Mouse (Mus musculus) testis, postnatal 10 days (tissue): ENCODE measurements around the gene Eef1akmt4.

ENCODE experiments used
- DNase-seq: peaks from one replicate; pipeline ENCODE4 v3.0.0; 2021; ENCODE audit warnings: low spot score

Gene Eef1akmt4

DNA sequence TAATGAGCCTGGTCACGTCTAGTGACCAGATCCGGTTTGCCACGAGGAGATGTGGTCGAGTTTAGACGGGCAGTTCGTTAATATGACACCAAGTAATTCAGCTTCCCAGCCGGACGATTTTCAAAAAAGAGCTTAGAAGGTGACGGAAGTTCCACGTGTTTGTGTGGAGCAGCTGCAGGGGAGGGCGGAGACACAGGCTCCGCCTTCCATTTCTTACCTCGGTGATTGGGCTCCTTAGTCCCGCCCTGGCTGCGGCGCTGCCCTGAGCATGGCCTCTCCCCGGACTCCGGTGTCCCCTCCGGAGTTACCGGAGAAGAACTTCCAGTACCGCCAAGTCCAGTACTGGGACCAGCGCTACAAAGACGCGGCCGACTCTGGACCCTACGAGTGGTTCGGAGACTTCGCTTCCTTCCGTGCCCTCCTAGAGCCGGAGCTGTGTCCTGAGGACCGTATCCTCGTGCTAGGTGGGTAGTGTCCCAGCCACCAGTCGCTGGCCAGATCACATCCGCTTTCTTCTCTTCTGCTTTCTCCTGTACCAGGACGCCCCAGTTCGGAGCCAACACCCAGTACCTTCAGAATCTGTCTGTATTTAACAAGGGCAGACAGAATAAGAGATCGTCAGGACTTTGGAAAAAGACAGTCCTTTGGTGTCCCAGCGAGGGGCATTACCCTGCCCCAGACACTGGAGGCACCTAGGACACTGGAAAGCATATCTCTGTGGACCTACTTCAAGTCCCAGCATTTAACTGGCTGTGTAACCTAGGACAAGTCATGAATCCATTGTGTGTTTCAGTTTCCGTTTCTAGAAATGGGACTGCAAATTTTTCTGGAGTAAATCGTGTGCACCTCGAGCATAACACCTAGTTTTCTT is at the start of gene Eef1akmt4, which contains the start of the genes Gm49333 and Alg3:
Gene Eef1akmt4, plus strand, starts transcription at position 237 of the 871 bp plus-strand sequence.
Gene Gm49333, plus strand, starts transcription at position 254 of the 871 bp plus-strand sequence.
Gene Alg3, minus strand, starts transcription at position 379 of the 871 bp plus-strand sequence.
- DNase-seq, result peak; percentile 88

DNA sequence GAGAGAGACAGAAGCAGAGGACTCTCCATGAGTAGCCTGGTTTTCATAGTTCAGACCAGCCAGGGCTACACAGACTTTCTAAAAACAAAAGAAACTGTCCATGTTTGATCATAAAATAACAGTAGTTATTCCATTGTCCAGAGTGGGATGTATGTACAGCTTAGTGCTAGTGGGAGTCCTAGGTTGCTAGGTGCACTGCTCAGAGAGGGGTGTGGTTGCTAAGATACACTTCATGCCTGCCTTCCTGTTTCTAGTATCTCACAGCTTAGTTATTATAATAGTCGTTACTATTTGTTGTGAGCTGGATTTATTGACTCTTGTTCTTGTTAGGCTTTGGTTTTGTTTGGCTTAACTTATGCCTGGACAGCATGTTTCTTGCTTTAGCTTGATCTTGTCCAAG is 46.3 kb upstream of the Eef1akmt4 start:
- no peak for DNase-seq

DNA sequence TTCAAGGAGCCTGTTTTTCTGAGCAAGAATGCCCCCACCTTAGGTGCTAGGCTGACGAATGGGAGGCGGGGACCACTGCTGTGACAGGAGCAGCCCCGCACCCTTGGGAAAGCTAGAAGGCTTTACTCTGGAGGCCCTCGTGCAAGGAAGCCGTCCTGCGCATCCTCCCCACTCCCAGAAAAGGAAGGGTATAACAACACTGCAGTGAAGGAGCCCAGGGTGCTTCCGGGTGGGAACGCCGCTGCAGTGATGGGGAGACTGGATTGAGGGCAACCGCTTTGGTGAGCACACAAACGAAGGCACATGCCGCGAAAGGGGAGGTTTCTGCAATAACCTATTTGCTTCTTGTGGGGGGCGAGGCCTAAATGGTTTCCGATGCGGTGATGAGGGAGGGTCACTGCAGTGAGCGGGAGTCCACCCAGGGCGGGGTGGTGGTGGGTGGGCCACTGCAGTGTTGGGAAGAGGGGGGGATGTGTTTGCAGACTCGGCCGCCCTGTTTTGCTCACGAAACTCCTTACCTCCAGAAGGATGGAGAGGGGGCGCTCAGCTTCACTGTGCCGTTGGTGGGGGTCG is 21.9 kb upstream of the Eef1akmt4 start, which contains the start of gene Vwa5b2:
Gene Vwa5b2, plus strand, starts transcription at position 106 of the 573 bp plus-strand sequence.
- no peak for DNase-seq

DNA sequence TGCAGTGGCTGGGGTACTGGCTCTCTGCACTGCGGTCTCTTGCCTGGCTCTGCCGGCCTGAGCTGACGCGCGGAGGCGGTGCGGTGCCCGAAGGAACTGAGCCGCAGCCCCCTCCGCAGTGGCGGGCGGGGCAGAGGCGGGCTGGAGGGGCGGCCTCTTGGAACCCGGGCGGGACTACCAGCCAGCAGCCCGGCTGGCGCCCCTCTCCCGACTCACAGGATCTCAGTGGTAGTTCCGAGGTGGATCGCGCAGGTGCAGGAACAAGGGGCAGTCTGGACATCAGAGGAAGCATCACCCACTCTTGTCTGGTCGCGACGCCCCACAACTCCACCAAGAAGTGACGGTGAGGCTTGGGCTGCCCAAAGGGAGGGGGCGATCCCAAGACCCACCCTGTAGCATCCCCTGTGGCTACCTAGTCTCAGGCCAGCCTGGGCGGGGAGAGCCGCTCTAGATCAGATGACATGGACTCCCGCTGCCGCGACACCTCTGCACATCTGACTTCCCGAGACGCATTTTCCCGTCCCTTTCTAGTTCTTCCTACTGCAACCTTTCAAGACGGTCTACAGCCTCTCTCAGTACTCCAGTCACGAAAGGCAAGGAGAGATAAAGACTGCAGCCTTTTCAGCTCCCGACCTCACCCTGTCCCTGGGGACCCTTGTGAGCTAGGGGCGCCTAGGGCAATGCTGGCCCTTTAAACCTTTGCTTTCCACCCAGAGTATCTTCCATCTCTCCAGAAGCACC is 21.3 kb upstream of the Eef1akmt4 start:
- peak; percentile 56 for DNase-seq

DNA sequence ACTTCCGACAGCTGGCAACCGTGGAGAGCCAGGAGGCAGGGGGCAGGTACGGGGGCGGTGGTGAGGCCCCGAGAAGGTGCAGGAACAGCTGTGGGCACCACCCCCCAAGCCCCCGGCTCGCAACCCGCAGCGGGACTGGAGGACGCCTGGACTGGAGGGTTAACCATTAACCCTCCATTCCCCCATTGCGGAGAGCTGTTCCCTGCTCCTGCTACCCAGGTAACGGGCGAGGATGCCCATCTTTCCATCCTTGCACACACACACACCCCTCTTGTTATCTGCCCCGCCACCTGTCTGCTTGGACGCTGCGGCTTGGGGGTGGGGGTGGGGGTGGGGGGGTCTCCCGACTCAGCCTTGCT is 20.7 kb upstream of the Eef1akmt4 start:
- no peak for DNase-seq

DNA sequence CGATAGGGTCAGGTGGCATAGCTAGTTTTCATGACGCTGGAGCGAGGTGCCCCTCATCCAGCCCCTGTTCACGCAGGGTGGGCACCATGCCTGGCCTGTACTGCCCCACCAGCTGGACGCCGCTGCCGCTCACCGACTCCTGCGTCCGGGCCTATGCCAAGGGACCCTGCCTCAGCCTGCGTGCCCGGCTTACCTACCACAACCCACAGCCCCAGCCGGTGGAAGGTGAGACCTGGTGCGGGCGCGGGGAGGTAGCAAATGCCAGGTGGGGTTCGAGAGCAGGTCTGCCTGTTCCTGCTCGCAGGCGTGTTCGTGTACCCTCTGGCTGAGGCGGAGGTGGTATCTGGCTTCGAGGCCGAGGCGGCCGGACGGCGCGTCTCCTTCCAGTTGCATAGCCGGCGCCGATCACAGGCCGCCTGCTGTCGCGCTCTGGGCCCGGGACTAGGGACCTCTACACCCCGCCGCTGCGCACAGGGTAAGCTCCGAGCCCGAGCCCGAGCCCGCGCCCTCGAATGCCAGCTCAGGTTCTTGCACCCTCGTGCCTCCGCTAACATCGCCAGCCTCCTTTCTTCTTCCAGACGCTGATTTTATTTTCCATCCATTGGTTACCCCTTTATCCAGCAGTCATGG is 20.2 kb upstream of the Eef1akmt4 start:
- DNase-seq, result no peak

DNA sequence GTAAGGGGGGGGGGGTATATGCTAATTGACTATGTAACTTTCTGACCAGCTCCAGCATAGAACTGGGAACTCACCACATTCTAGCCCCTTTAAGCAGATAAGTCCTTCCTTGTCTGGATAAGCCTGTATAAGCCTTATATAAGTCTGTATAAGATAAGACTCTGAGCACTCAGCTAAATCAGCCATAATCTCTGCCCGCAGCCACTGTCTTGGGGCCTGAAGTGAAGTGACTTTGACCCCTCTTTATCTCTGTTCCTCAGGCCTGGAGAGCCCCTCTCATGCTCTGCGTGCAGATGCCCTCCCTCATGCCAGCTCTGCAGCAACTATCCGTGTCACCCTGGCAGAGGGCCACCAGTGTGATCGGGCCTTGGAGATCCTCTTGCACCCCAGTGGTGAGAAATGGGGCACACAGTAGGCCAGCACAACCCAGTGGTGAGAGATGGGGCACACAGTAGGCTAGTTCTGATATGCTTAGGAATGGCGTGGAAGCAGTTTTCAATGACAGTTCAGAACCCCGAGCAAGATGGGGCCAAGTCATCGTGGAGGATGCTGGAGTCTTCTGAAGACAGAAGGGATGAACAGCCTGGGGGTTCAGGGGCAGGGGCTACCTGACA is 16.2 kb upstream of the Eef1akmt4 start:
- DNase-seq, result no peak

DNA sequence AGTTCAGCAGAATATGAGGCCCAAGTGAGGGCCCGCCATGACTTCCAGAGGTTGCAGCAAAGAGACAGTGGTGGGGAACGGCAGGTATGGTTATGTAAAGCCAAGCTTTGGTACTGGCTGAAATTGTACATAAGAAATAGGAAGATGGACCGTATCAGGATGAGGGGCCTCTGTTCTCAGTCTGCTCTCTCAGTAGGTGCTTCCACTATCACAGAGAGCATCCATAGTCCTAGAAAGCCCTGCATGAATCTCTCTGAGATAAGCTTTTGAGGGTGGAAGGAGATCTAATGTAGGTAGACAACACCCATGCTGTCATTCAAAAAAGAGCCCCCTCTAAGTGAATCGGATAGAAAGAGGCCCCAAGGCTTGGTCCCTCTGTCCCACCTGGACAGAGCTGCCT is 15.7 kb upstream of the Eef1akmt4 start:
- no peak for DNase-seq

DNA sequence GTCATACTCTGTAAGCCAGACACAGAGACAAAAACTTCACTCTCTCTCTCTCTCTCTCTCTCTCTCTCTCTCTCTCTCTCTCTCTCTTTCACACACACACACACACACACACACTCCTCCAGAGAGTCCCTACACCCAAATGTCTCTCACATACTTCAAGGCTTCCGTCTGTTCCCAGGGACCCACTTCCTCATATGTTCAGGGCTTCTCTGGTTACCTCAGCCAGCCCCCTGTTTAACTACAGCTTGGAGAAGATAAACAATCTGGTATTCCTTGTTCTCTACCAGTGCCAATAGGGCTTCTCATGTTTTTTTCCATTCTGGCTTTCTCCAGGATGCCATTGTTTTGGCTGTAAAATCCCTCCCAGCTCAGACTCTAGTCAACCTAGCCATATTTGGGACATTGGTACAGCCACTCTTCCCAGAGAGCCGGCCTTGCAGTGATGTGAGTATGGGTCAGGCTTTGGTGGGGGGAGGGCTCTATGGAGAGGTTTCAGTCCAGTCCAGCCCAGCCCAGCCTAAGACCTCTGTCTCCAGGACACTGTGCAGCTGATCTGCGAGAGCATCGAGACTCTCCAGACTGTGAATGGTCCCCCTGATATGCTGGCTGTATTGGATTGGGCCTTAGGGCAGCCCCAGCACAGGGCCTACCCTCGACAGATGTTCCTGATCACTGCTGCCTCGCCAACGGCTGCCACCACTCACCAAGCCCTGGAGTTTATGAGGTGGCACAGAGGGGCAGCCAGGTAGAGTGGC is 14.5 kb upstream of the Eef1akmt4 start:
- no peak for DNase-seq

DNA sequence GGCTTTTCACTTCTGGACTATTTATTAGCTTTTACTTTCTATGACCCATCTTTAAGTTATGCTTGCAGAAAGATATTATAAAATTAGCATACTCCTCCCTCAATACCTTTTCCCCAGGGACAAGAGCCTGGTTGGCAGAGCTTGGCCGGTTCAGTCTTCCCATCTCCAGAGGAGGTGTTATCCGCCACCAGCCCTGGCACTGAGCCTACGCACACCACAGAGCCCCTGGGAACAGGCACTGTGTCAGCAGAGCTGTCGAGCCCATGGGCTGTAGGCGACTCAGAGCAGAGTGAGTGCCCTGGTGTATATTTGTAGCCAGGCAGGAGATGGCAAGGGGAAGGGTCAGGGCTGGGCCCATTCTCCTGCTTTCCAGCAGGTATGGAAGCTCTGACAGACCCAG is 10.9 kb upstream of the Eef1akmt4 start:
- no peak for DNase-seq

DNA sequence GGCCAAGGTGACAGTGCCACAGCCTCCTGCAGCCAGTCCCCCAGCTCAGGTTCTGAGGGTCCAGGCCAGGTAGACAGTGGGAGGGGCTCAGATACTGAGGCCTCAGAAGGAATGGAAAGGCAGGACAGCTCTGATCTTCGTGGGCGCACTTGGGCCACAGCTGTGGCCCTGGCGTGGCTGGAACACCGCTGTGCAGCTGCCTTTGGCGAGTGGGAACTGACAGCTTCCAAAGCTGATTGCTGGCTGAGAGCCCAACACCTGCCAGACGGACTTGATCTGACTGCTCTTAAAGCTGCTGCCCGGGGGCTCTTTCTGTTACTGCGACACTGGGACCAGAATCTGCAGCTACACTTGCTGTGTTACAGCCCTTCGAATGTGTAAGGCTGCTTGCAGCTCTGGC is 6.7 kb upstream of the Eef1akmt4 start:
- no peak for DNase-seq

DNA sequence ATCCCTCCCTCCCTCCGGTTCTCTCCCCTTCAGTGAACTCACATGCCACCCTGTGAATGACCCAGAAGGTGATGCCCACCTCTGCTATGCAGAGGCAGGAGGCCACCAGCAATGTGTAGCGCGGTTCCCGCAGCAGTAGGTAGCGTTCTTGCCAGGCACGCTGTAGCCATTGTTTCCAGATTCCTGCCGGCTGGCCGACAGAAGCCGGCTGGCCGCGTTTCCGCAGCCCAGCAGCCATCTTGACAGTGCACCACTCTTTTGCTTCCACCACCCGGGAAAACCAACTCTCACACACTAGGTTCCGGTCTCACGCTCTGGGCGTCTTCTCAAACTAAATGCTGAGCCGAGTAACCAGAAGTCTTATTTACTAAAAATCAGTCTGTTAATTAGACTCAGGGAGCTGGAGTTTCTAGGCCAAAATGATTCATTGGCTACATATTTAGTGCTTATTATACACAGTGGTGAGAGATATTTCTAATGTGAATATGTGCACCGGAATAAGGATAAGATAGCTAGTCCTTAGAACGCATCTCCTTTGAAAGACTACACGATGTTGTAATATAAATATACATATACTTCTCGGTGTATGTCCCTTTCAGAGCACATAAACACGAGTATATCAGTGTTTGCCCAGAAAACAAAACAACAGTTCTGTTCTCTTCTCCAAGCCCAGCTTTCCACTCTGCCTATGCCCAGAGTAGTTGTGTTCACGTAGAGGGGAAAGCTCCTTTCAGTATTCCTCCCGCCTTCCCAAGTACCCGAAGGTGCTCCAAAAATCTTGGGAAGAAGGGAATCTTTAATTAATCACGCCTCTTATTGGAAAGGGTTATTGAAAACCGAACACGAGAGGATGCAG is 664 bp upstream of the Eef1akmt4 start:
- DNase-seq, result peak; percentile 79

DNA sequence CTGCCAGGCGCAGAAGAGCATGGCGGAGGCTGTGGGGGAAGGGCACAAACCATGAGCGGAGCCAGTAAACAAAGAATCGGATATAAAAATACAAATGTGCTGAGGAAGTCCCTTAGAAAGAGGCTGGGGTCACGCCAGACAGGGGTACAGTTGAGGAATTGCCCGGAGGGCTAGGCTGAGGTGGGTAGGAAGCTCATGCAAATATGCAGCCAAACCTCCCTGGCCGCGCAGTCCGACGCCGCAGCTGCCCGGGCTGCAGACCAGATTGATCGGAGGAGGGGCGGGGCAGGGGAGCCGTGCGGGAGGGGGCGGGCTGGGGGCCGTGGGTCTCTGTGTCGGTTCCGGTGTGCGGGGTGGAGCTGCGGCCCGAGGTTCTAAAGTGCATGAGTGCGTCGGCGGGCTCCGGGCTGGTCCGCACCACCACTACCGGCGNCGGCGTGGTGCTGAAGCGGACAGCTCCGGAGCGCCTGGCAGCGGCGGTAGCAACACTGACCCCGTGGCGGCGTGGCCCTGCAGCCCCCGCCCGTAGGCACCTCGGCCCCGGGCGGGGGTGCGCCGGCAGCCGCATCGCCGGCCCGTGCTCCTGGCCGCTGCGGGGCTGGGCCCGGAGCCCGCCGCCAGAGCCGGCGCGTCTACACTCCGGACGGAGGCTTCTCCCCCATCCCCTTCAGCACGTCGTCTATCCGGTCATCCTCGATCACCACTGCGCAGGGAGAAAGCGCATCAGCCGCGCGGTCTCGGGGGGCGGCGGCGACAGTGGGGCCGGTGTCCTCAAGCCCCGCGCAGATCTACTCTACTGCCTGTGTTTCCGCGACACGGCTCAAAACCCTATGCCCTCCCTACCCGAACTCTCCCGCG is 8.4 kb downstream of the Eef1akmt4 start:
- DNase-seq, result peak; percentile 60

DNA sequence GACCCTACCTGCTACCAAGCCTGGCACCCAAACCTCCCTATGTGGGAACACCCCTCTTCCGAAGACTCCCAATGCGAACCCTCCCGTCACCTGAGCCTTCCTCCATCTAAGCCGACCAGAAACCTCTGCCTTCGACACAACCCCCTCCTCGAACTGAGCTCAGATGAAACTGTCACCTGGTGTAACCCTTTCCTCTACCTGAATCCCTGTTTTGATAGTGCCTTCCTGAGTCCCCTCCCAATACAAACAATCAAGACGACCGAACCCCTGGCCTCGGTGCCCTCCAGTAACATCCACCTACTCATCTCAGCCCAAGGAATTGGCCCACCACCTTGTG is 9.0 kb downstream of the Eef1akmt4 start:
- DNase-seq, result no peak

DNA sequence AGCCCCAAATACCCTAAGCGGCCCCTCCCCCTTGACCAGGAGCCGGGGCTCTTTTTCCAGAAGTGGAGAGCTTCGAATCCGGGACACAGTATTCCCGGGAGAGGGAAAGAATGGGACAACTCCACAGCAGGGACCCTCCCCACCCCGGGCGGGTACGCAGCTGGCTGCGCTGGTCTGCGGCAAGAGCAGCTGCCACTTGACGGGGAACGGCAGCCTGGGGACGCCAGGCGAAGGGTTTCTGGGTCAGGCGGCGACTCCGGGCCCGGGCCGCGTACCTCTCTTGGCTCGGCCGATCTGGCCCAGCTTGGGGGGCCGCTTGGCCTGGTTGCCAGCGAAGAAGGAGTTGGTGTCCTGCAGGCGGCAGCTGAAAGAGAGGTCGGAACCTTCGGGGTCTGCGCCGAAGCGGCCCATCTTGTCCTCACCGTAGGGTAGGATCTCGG is 9.4 kb downstream of the Eef1akmt4 start:
- DNase-seq, result no peak

DNA sequence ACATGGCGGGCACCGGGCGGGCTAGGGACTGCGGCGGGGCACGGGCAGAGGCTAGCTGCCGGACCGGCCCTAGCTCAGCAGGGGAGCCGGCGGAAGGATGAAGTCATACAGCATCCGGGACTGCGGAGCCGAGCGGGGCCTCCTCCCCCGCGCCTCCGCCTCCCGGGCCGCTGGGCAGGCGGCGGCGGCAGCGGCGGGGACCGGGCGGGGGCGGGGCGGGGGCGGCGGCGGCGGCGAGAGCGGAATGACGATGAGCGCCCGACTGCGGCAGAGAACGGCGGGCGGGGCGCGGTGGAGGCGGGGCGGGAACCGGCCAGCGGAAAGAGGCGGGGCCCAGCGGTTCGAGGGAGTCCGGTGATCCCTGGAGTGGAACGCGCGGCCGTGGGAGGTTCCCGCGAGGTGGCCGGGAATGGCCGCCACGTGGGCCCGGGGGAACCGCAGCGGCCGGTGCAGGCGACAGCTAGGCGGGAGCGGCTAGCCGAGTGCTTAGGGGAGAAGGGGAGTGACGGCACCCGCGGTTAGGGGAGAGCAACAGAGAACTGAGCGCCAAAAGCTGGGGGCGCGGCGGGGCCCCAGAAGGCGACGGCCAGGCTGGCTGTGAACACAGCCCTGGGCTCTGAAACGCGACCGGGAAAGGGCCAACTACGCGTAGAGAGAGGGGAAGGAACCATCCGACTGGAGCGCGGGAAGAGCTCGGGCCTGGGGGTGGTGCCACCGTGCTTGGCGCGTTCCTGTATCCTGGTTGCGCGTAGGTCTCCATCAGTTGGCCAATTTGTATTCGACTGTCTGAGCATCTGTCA is 10.0 kb downstream of the Eef1akmt4 start, which contains the start of gene Camk2n2:
Gene Camk2n2, minus strand, starts transcription at position 97 of the 800 bp plus-strand sequence.
- peak; percentile 72 for DNase-seq

DNA sequence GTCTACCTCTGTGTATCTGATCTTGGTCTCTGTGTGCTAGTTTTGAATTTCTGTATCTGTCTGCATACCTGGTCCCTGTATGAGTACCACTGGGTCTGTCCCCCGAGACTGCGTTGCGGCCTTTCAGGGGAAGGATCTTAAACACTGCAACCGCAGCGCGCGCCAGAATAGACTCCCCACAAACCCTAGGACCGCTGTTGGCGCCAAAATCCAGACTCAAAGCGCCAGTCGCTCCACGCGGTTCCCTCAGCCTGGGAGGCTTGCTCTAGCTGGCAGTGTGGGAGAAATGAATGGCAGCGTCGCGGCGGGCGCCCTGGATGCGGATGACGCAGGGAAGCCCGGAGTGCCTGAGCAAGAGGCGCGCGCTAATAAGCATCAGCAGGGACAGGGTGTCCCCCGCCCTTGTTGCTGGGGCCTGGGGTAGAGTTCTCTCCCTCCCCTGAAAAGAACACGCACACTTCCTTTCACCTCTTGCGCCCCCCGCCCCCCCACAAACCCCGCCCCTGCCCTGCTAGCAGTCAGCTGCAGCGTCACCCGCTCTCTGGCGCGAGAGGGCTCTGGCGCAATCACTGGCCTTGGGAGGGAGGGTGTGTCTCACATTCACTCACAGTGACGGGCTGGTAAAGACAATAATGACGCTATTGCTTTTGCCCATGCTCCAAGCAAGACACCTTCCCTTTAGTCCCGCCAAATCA is 10.7 kb downstream of the Eef1akmt4 start:
- DNase-seq, result no peak

DNA sequence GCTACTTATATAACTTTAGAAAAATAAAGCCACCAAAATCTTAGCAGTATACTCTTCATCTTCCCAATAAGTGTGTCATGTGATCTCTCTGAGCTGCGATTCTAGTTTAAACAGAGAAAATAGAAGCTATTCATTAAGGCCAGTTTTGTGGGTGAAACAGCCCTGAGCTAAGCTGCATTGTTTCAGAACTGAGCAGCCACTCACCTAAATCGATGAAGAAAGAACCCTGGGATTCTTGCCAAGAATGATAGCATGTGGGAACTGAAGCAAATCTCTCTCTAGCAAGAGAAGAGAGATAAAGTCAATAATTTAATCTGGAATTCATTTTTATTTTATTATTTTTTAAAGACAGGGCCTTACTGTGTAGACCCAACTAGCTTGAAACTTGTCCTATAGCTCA is 11.8 kb downstream of the Eef1akmt4 start:
- no peak for DNase-seq
